ENCODE assay signal across 8 mouse cellular contexts in genomic region chr8:94954921-94955758, GRCm38 (mm10). TPM values are rescaled to one million over a fixed set of nuclear protein-coding genes. Genes with fewer than 3 reads are reported as not detected.
DNase-seq lines count a peak whose midpoint lies in the region; ATAC-seq and TF ChIP-seq lines count a peak whose summit lies in the region.

No protein-coding gene starts in this region.

- whole genome bisulfite sequencing in heart, embryonic 12.5 days = 26% methylated on average over 9 of the region's 9 CpGs
- 9% methylated on average over 9 of the region's 9 CpGs for WGBS in intestine, postnatal 0 days

- H3K4me2 ChIP-seq in heart, embryonic 12.5 days = no peak overlapping the region
- H3K4me2 ChIP-seq in intestine, postnatal 0 days (replicated peaks; ENCODE audit: low read depth) = no peak overlapping the region; the same call in 1 of the 2 replicates

- H3K4me1 ChIP-seq in heart, embryonic 12.5 days (replicated peaks) = peaks cover 20% of the 10 kb centered on the region
- 0 out of 2 replicates have a peak, but pooled peaks cover 4% of the 10 kb centered on the region for H3K4me1 ChIP-seq in E14TG2a.4 (replicated peaks; ENCODE audit: low read depth, low read length)
- 0 out of 2 replicates have a peak, but pooled peaks cover 2% of the 10 kb centered on the region for H3K4me1 ChIP-seq in intestine, postnatal 0 days (replicated peaks; ENCODE audit: control insufficient read depth, insufficient read depth, low read length)

- peak; percentile 60 for TF ChIP-seq CTCF in E14TG2a.4 (conservative IDR thresholded peaks at IDR 0.05; ENCODE audit: low read length)
- TF ChIP-seq CTCF in intestine, postnatal 0 days (IDR thresholded peaks at IDR 0.05; ENCODE audit: low read depth) = peak; percentile 79

- ATAC-seq in heart, embryonic 12.5 days (ENCODE audit: insufficient number of reproducible peaks, low FRiP score) = no peak; the same call in 1 of the 2 replicates
- ATAC-seq in intestine, postnatal 0 days = peak; percentile 57

- H3K9ac ChIP-seq in heart, embryonic 12.5 days = no peak overlapping the region
- H3K9ac ChIP-seq in intestine, postnatal 0 days (ENCODE audit: low read depth, low read length) = no peak overlapping the region

- peaks cover 2% of the 10 kb centered on the region; the same call in 1 of the 2 replicates for H3K27me3 ChIP-seq in heart, embryonic 12.5 days (replicated peaks)
- H3K27me3 ChIP-seq in E14TG2a.4 (ENCODE audit: insufficient read depth, low read length) = peaks cover 1% of the 10 kb centered on the region; the same call in 1 of the 2 replicates
- H3K27me3 ChIP-seq in intestine, postnatal 0 days (replicated peaks; ENCODE audit: control insufficient read depth, insufficient read depth, low read length) = no peaks in the 10 kb centered on the region

- no peak overlapping the region for H3K27ac ChIP-seq in heart, embryonic 12.5 days (ENCODE audit: poor library complexity, severe bottlenecking)
- H3K27ac ChIP-seq in intestine, postnatal 0 days (ENCODE audit: low read depth, low read length) = no peak overlapping the region

- DNase-seq in heart, adult 8-10 months (ENCODE audit: low spot score) = peak; percentile 28
- DNase-seq in c-Kit-positive CD71-positive TER-119-negative erythroid progenitor cells, embryonic 14.5 days (ENCODE audit: low read depth) = peak; percentile 67
- peak; percentile 64 to 77 for DNase-seq in lung, adult 18-20 months
- peak; percentile 38 to 62 for DNase-seq in spleen, postnatal 14 days (ENCODE audit: low spot score in 2 of 2)
- no peak for DNase-seq in cerebellum, adult 9-10 months

- H3K36me3 ChIP-seq in heart, embryonic 12.5 days = no peaks in the 10 kb centered on the region
- no peaks in the 10 kb centered on the region for H3K36me3 ChIP-seq in E14TG2a.4 (ENCODE audit: insufficient read depth, low read length)
- no peaks in the 10 kb centered on the region for H3K36me3 ChIP-seq in intestine, postnatal 0 days (ENCODE audit: control insufficient read depth, insufficient read depth)

- no peak overlapping the region for H3K4me3 ChIP-seq in heart, embryonic 12.5 days
- no peak overlapping the region for H3K4me3 ChIP-seq in E14TG2a.4 (replicated peaks; ENCODE audit: low read length)
- H3K4me3 ChIP-seq in intestine, postnatal 0 days (ENCODE audit: low read depth, low read length) = no peak overlapping the region

- no peaks in the 10 kb centered on the region for H3K9me3 ChIP-seq in heart, embryonic 12.5 days (replicated peaks)
- H3K9me3 ChIP-seq in E14TG2a.4 (ENCODE audit: low read length) = no peaks in the 10 kb centered on the region
- no peaks in the 10 kb centered on the region for H3K9me3 ChIP-seq in intestine, postnatal 0 days (ENCODE audit: control insufficient read depth)

RNA-seq across cellular contexts. Expression of gene Adgrg1, which starts 19.4 kb away (rescaled TPM):
- 10 to 100 TPM; 41.3 to 63.6 (median 51.8) TPM for total RNA-seq in heart, adult 8-10 months (2022)
- 4.9 and 6.0 TPM in 2 replicates for polyA plus RNA-seq in heart, embryonic 12.5 days (2016; fragmentation: Nextera tagmentation; extraction: Ambion mirVana)
- 22.3 and 22.7 TPM in 2 replicates for polyA plus RNA-seq in intestine, postnatal 0 days (2015; fragmentation: Nextera tagmentation; extraction: Ambion mirVana)

RNA-seq across cellular contexts. Expression of gene Adgrg5, which starts 31.6 kb away (rescaled TPM):
- total RNA-seq in heart, adult 8-10 months (2022) = under 1 TPM in 1 of 4 experiments, not detected in 3; 0.57 TPM
- 0.09 TPM in 1 of 2 replicates, not detected in the other for polyA plus RNA-seq in heart, embryonic 12.5 days (2016; fragmentation: Nextera tagmentation; extraction: Ambion mirVana)
- 1.3 and 1.5 TPM in 2 replicates for polyA plus RNA-seq in intestine, postnatal 0 days (2015; fragmentation: Nextera tagmentation; extraction: Ambion mirVana)

RNA-seq across cellular contexts. Expression of gene Ccdc102a, which starts 37.2 kb away (rescaled TPM):
- 1 to 10 TPM; 3.0 to 5.7 (median 4.4) TPM for total RNA-seq in heart, adult 8-10 months (2022)
- polyA plus RNA-seq in heart, embryonic 12.5 days (2016; fragmentation: Nextera tagmentation; extraction: Ambion mirVana) = 26.2 and 28.2 TPM in 2 replicates
- 7.2 and 7.7 TPM in 2 replicates for polyA plus RNA-seq in intestine, postnatal 0 days (2015; fragmentation: Nextera tagmentation; extraction: Ambion mirVana)
